Mouse (Mus musculus): ENCODE data around the gene Ube3b. TPM values are rescaled to one million over a fixed set of nuclear protein-coding genes. Genes with fewer than 3 reads are reported as not detected.

Gene Ube3b
- polyA plus RNA-seq, 1 experiment from 2014 or later, result 43.1 TPM

DNA sequence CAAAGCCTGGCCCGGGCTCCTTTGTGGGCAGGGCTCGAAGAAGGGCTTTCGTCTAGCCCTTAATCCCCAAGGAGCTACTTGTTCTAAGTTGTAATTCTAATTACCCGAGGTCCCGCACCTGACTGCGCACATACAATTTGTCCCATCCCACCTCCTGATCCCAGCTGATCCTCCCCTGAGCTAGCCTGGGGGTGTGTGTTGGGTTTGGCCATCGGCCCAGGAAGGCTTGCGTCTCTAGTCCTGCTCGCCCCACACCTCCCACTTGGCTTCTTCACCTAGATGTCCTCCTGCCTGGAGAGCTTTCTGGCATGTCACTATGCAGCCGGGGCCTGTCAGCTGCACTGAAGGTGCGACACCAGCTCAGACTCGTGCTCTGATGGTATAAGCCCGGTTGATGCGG, 55.2 kb downstream of the Ube3b start:
- 92% methylated on average over 14 of the region's 14 CpGs for WGBS
- H3K9me3 ChIP-seq, result no peaks in the 10 kb centered on the region
- ATAC-seq, result no peak
- H3K27ac ChIP-seq, result no peak overlapping the region
- H3K4me3 ChIP-seq (replicated peaks), result no peak overlapping the region
- peaks cover 39% of the 10 kb centered on the region for H3K36me3 ChIP-seq
- no peak overlapping the region for H3K9ac ChIP-seq (replicated peaks)
- H3K27me3 ChIP-seq, result no peaks in the 10 kb centered on the region
- H3K4me1 ChIP-seq (replicated peaks), result no peaks in the 10 kb centered on the region
- no peak overlapping the region for H3K4me2 ChIP-seq (replicated peaks)

DNA sequence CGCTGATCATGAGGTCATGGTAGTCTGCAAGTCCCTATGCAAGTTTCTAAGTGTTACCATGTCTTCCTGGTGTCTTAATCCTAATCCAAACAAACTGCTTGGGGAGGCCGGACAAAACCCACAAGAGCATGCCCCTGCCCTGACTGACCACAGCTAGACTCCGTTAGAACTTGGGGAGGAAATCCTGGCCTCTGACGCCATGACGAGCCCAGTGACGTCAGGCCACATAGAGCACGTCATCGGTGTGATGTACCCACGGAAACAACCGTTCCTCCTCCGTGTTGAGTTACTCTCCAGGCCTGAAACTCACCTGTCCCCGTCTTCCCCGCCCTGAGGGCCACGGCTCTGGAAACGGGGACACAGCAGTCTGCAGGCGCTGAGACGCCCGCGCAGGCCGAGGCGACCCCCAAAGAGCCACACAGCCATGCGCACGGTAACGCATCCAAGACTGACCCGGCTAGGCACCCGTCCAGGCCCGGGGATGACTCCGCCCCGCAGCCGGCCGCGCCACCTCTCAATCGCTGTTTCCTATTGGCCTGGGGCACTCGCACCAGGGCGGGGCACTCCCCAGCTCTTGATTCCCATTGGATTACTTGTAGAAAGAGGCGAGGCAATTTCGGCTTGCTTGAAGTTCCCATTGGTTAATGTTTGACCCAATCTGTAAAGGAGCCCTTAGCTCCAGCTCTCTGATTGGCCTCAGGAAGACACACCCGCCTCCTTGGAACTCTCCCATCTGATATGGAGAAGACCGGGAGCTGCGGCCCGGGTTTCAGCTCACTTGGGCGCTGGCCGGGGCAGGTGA, 63.4 kb downstream of the Ube3b start, which contains the start of the genes Mmab and Mvk:
Gene Mmab (minus strand): TSS at position 495 of the 802 bp plus-strand sequence.
Gene Mvk (plus strand): TSS at position 704 of the 802 bp plus-strand sequence.
- Histone ChIP-seq H3K27ac (peak within 1 kb of the TSS; percentile 68), H3K4me3 (replicated peaks) (peak within 1 kb of the TSS; percentile 68), H3K4me1 (replicated peaks) (peaks cover 11% of the 10 kb centered on the region), H3K9me3 (no peaks in the 10 kb centered on the region), H3K9ac (replicated peaks) (peak within 1 kb of the TSS; percentile 72), H3K27me3 (no peaks in the 10 kb centered on the region), H3K4me2 (replicated peaks) (peak within 1 kb of the TSS; percentile 68), H3K36me3 (peaks cover 27% of the 10 kb centered on the region)
- ATAC-seq, result peak; percentile 99
- WGBS, result 3% methylated on average over 43 of the region's 43 CpGs

DNA sequence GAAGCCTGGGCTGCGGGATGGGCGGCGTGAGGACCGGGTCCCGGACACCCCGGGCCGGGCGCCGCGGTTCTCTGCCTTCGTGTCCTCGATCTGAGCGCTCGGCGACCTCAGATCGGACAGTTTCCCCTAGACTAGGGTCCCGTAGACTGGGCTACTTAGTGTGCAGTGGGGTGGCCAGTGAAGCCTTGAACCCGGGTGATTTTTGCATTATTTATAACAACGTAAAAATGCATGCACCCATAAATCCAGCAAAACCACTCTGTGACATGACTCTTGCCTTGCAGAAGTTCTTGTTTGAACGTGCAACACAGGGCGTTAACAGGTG, 63.9 kb downstream of the Ube3b start:
- WGBS, result under 1% methylated on average over 21 of the region's 21 CpGs
- ATAC-seq, result no peak; the same call in 1 of the 2 replicates
- peak overlapping the region; percentile 68 for H3K4me2 ChIP-seq (replicated peaks)
- peak overlapping the region; percentile 68 for H3K4me3 ChIP-seq (replicated peaks)
- H3K9ac ChIP-seq (replicated peaks), result peak overlapping the region; percentile 72
- peaks cover 11% of the 10 kb centered on the region for H3K4me1 ChIP-seq (replicated peaks)
- no peaks in the 10 kb centered on the region for H3K9me3 ChIP-seq
- peaks cover 30% of the 10 kb centered on the region for H3K36me3 ChIP-seq
- H3K27me3 ChIP-seq, result no peaks in the 10 kb centered on the region
- no peak overlapping the region for H3K27ac ChIP-seq

DNA sequence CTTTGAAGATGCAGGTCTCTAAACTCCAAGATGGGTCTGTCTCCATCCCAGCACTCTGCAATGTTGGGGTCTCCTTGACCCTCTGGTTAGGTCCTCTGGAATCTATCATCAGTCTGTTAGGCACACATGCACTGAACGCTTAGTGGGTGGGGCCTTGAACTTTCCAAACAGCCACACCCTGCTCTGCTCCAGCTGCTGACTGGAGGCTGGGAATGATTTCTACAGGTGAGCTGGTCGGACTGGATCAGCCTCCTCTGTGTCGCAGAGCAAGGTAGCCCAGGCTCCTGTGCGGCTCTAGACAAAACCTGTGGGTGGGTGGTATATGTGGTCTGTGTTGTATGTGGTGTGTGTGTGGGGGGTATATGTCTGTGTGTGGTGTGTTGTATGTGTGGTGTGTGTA, 68.6 kb downstream of the Ube3b start:
- H3K27ac ChIP-seq, result no peak overlapping the region
- H3K27me3 ChIP-seq, result no peaks in the 10 kb centered on the region
- H3K9ac ChIP-seq (replicated peaks), result no peak overlapping the region
- no peak for ATAC-seq
- H3K9me3 ChIP-seq, result no peaks in the 10 kb centered on the region
- H3K4me2 ChIP-seq (replicated peaks), result no peak overlapping the region
- 92% methylated on average over 4 of the region's 4 CpGs for WGBS
- peaks cover 11% of the 10 kb centered on the region for H3K4me1 ChIP-seq (replicated peaks)
- H3K4me3 ChIP-seq (replicated peaks), result no peak overlapping the region
- peaks cover 69% of the 10 kb centered on the region for H3K36me3 ChIP-seq

DNA sequence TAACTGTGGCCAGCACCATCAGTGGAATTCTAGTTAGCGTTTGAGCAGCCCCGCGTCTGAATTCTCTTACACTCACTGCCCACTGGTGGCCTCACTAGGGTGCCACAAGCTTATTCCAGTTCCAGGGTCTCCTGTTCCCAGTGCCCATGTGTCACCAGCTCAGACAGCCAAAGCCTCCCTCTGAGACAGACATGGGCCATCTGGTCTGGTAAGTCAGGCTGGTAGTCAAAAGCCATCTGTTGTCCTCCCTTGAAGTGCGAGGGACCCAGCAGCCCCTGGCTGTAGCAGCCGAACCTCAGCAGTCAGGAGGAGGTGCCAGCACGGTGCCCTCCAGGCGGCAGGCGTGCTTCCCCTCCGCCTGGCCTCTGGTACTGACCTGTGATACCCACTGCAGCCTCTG, 75.9 kb downstream of the Ube3b start:
- 76% methylated on average over 9 of the region's 9 CpGs for WGBS

DNA sequence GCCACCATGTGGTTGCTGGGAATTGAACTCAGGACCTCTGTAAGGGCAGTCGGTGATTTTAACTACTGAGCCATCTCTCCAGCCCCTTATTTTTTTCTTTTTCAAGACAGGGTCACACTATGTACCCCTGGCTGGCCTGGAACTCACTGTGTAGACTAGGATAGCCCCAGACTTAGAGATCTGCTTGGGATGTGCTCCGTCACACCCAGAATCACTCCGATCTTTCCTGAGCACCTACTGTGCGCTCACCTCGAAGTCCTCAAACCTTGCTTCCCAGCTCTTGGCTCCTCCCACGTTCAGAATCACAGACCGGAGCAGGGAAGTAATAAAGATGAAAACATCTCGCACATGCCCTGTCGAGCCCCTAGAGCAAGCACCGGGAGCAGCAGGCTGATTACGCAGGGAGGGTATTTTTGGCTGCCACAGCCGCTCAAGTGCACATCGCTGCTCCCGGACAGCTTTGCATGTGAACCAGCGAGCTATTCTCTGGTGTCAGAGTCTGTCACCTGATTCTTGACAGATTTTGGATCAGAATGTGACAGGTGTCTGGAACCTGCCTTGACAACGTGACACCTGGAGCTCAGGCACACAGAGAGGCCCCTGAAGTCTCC, 76.7 kb downstream of the Ube3b start:
- no peak overlapping the region for H3K4me2 ChIP-seq (replicated peaks)
- H3K27me3 ChIP-seq, result peaks cover 7% of the 10 kb centered on the region
- WGBS, result 82% methylated on average over 16 of the region's 16 CpGs
- peaks cover 24% of the 10 kb centered on the region for H3K36me3 ChIP-seq
- H3K9ac ChIP-seq (replicated peaks), result no peak overlapping the region
- no peaks in the 10 kb centered on the region for H3K9me3 ChIP-seq
- H3K27ac ChIP-seq, result no peak overlapping the region
- H3K4me1 ChIP-seq (replicated peaks), result peaks cover 11% of the 10 kb centered on the region
- no peak overlapping the region for H3K4me3 ChIP-seq (replicated peaks)
- no peak for ATAC-seq

More for the DNA sequence above, 75.9 kb downstream of the Ube3b start:
- Histone ChIP-seq H3K27ac (peak overlapping the region; percentile 11; the same call in 1 of the 2 replicates), H3K4me2 (replicated peaks) (no peak overlapping the region), H3K4me3 (replicated peaks) (no peak overlapping the region), H3K9ac (replicated peaks) (no peak overlapping the region), H3K27me3 (peaks cover 7% of the 10 kb centered on the region; the same call in 1 of the 2 replicates), H3K36me3 (peaks cover 32% of the 10 kb centered on the region), H3K4me1 (replicated peaks) (peaks cover 6% of the 10 kb centered on the region), H3K9me3 (no peaks in the 10 kb centered on the region)
- no peak for ATAC-seq

DNA sequence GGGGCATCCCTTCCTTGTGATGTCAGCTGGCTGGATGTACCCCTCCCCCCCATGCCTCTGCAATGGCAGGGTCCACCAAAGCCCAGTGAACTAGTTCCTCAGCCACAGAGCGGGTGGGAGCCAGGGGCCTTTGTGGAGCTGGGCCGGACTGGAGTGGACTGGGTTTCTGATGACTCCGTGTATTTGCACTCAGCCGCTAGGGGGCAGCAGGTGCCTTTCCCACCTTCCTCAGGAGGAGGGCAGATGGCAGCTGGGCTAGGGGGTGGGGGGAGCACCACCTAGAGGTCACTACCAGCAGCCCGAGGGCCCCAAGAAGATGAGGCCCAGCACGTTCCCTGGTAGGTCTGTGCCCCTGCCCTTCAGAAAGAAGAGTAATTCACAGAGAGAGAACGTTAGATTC, 80.8 kb downstream of the Ube3b start:
- Histone ChIP-seq H3K4me1 (replicated peaks) (peaks cover 28% of the 10 kb centered on the region), H3K4me3 (replicated peaks) (no peak overlapping the region), H3K27ac (no peak overlapping the region), H3K9ac (replicated peaks) (no peak overlapping the region), H3K36me3 (no peaks in the 10 kb centered on the region), H3K4me2 (replicated peaks) (no peak overlapping the region), H3K9me3 (no peaks in the 10 kb centered on the region), H3K27me3 (peaks cover 15% of the 10 kb centered on the region)
- ATAC-seq, result peak; percentile 63
- WGBS, result 4% methylated on average over 7 of the region's 7 CpGs

DNA sequence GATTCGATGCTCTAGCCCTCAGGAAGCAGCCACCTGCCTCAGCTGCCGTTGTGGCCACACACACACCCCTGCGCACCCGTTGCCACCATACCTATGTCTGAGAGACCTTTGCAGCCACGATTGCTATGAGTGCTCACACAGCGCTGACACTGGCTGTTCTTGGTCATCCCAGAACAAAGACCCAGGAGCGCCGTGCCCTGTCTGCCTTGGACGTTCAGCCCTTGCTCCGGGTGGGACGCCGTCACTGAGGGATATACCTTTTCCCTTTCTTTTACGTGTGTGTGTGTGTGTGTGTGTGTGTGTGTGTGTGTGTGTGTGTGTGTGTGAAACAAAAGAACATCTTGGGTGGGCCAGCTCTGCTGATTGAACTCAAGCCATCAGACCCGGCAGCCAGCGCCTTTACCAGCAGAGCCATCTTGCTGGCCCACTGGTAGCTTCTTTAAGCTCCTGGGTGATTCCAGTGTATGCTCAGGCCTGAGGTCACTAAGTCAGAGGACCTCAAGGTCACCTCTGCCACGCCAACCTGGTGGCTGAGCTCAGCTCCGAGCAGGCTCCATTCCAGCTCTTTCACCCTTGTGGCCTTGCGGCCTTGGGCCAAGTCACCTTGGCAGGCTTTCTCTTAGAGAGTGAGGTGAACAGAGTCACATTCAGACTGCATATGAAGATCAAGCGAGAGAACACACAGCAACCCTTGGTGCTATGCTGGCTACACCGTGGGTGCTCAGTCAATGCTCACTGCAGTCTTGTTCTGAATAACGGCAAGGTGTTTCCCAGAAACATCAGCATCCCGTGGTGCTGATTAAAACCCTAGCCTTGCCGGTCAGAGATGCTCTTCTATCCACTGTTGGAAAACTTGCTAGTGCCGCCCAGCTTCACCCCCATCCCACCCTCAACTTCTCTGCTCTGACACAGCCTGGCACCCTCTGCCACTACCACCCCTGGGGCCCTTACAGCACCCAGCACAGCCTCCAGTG, 81.9 kb downstream of the Ube3b start:
- no peak overlapping the region for H3K4me3 ChIP-seq (replicated peaks)
- H3K27ac ChIP-seq, result no peak overlapping the region
- H3K9ac ChIP-seq (replicated peaks), result no peak overlapping the region
- peaks cover 15% of the 10 kb centered on the region for H3K27me3 ChIP-seq
- 76% methylated on average over 23 of the region's 24 CpGs for WGBS
- no peaks in the 10 kb centered on the region for H3K36me3 ChIP-seq
- no peaks in the 10 kb centered on the region for H3K9me3 ChIP-seq
- H3K4me1 ChIP-seq (replicated peaks), result peaks cover 39% of the 10 kb centered on the region
- ATAC-seq, result no peak
- no peak overlapping the region for H3K4me2 ChIP-seq (replicated peaks)

DNA sequence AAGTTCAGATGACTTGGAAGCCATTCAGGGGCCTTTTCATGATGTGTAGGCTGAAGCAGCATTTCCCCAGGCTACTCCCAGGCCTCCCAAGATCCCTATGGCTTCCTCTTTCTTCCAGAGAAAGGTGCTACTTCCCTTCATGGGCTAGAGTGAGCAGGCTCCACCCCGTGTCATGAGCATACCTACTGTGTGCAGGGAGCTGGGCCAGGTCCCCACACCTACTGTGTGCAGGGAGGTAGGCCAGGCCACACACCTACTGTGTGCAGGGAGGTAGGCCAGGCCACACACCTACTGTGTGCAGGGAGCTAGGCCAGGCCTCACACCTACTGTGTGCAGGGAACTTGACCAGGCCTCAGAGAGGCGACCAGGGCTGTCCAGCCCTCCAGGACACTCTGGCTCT, 84.2 kb downstream of the Ube3b start:
- no peak overlapping the region for H3K4me2 ChIP-seq (replicated peaks)
- H3K4me3 ChIP-seq (replicated peaks), result no peak overlapping the region
- H3K9me3 ChIP-seq, result no peaks in the 10 kb centered on the region
- WGBS, result 80% methylated on average over 2 of the region's 2 CpGs
- H3K4me1 ChIP-seq (replicated peaks), result peaks cover 58% of the 10 kb centered on the region
- no peaks in the 10 kb centered on the region for H3K36me3 ChIP-seq
- no peak for ATAC-seq
- H3K9ac ChIP-seq (replicated peaks), result no peak overlapping the region
- no peak overlapping the region for H3K27ac ChIP-seq
- H3K27me3 ChIP-seq, result peaks cover 24% of the 10 kb centered on the region

DNA sequence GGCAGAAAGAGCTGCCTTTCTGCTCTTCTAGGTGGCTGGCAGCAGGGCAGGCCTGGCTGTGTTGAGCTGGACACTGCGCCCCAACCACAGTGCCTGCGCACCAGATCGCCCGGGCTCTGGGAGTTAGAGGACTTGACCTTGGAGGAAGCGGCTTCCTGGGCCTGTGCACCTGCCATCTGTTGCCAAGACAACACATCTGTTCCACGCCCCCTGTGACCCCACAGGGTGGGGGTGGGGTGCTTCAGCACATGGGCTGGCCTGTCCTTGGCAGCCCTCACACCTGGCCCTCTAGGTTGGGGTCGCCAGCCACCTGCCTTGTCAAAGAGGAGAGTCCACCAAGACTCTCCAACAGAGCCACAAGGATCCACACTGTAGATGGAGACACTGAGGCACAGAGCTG, 85.2 kb downstream of the Ube3b start:
- Histone ChIP-seq H3K9me3 (no peaks in the 10 kb centered on the region), H3K4me2 (replicated peaks) (no peak overlapping the region), H3K27ac (no peak overlapping the region), H3K4me3 (replicated peaks) (no peak overlapping the region), H3K9ac (replicated peaks) (0 out of 2 replicates have a peak overlapping the region, but pooled peaks have one; percentile 36), H3K27me3 (peaks cover 28% of the 10 kb centered on the region), H3K4me1 (replicated peaks) (peaks cover 55% of the 10 kb centered on the region), H3K36me3 (no peaks in the 10 kb centered on the region)
- no peak for ATAC-seq
- WGBS, result 45% methylated on average over 7 of the region's 7 CpGs

DNA sequence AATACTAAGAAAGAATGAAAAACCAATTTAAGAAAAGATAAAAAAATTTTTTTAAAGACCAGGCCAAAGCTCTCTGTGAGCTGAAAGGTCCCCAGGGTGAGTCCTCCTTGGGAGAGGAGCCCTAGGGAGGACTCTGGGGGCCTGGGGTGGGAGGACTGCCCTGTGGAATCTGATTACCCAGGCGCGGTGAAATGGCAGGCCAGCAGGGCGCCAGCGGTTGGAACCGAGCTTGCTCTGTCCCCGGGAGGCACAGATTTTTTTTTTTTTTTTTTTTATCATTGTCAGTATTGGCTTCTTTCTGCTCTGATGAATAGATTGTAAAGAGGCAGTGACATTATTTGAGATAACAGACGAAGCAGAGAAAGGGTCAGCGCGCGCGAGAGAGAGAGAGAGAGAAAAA, 86.6 kb downstream of the Ube3b start:
- no peaks in the 10 kb centered on the region; the same call in 1 of the 2 replicates for H3K9me3 ChIP-seq
- peaks cover 47% of the 10 kb centered on the region for H3K4me1 ChIP-seq (replicated peaks)
- H3K4me3 ChIP-seq (replicated peaks), result peak overlapping the region; percentile 21
- 0 out of 2 replicates have a peak overlapping the region, but pooled peaks have one; percentile 43 for H3K9ac ChIP-seq (replicated peaks)
- H3K27me3 ChIP-seq, result peaks cover 36% of the 10 kb centered on the region
- peak overlapping the region; percentile 88 for H3K27ac ChIP-seq
- H3K36me3 ChIP-seq, result no peaks in the 10 kb centered on the region
- ATAC-seq, result peak; percentile 53
- peak overlapping the region; percentile 44 for H3K4me2 ChIP-seq (replicated peaks)
- under 1% methylated on average over 11 of the region's 11 CpGs for WGBS
